Mouse (Mus musculus) lung, postnatal 0 days (tissue): ENCODE measurements around the gene Cldn34b3. TPM values are rescaled to one million over a fixed set of nuclear protein-coding genes. Genes with fewer than 3 reads are reported as not detected.
"Not testable (repeated sequence)": the region's sequence is repeated elsewhere in the genome, so short reads cannot be mapped to it uniquely, and the experiment has no call there.

Experiments
- ATAC-seq: fragments of 200-750 bp; cut with Nextera tagmentation; 2 replicates; pipeline ENCODE4 v1.8.0; 2017; ENCODE audit warnings: moderate library complexity
- DNase-seq: peaks from one replicate; pipeline ENCODE4 v3.0.0-alpha.2; 2016; ENCODE audit warnings: low spot score
- H3K27ac ChIP-seq: fragments of 300-500 bp; sonication (generic); 2 replicates; pipeline ENCODE4 v1.5.1; 2014; ENCODE audit warnings: antibody characterized with exemption, mild to moderate bottlenecking, low read length, mixed read lengths
- H3K27me3 ChIP-seq: fragments of 300-500 bp; sonication (generic); replicated peaks from 2 replicates; pipeline ENCODE4 v1.6.1; 2014; ENCODE audit warnings: low read length, mixed read lengths; ENCODE audit not compliant: insufficient read depth
- H3K36me3 ChIP-seq: fragments of 300-500 bp; sonication (generic); 2 replicates; pipeline ENCODE4 v1.6.1; 2014; ENCODE audit warnings: low read length, mixed read lengths; ENCODE audit not compliant: insufficient read depth
- H3K4me1 ChIP-seq: fragments of 300-500 bp; sonication (generic); 2 replicates; pipeline ENCODE4 v1.6.1; 2014; ENCODE audit warnings: antibody characterized with exemption, low read depth, low read length, mixed read lengths; ENCODE audit not compliant: insufficient read depth
- H3K4me2 ChIP-seq: fragments of 300-500 bp; sonication (generic); replicated peaks from 2 replicates; pipeline ENCODE4 v1.6.1; 2014; ENCODE audit warnings: low read depth, mild to moderate bottlenecking, low read length, moderate library complexity, mixed read lengths
- H3K4me3 ChIP-seq: fragments of 300-500 bp; sonication (generic); 2 replicates; pipeline ENCODE4 v1.5.1; 2014; ENCODE audit warnings: low read depth, low read length
- H3K9ac ChIP-seq: fragments of 300-500 bp; sonication (generic); replicated peaks from 2 replicates; pipeline ENCODE4 v1.6.1; 2014; ENCODE audit warnings: low read depth, mild to moderate bottlenecking
- H3K9me3 ChIP-seq: fragments of 300-500 bp; sonication (generic); 2 replicates; pipeline ENCODE4 v1.6.1; 2016; ENCODE audit warnings: low read length, mixed read lengths
- WGBS: fragments of 180-500 bp; shearing (Covaris S2); extraction: QIAGEN DNeasy Blood & Tissue Kit; methylation state at CpG from one replicate; pipeline ENCODE4 v1.1.7; 2014; 5-methylcytosine and 5-hydroxymethylcytosine counted together
- polyA plus RNA-seq: library from polyadenylated mRNA; unstranded; fragments of >200 nt; fragmentation: Nextera tagmentation; extraction: Ambion mirVana; gene quantifications from 2 replicates; pipeline ENCODE4 v1.2.1, GENCODE M21; 2015

Gene Cldn34b3
- not detected in 2 replicates for polyA plus RNA-seq

- not testable (repeated sequence) for H3K27ac ChIP-seq, H3K4me3 ChIP-seq, H3K4me1 ChIP-seq, DNase-seq, H3K36me3 ChIP-seq, H3K9ac ChIP-seq, H3K4me2 ChIP-seq, H3K27me3 ChIP-seq, ATAC-seq, H3K9me3 ChIP-seq
- 92% methylated on average over 1 of the region's 1 CpGs for WGBS
Observed at GRCm38 (mm10) chrX:76264004-76264403, at the start of gene Cldn34b3. Gene Cldn34b3 (plus strand): TSS chrX:76264304.

Other genes starting within 250 kb of the Cldn34b3 start
- gene Cldn34b4, start 129.0 kb downstream of the Cldn34b3 start, polyA plus RNA-seq = not detected in 2 replicates